Mouse (Mus musculus) E14TG2a.4 (cell line): ENCODE measurements at regions not wholly inside any gene's neighbourhood (a gene's known extent, or its start where the extent isn't known, plus 50 kb on each side); places are given as distances from the start of the nearest gene placed in this dataset.

ENCODE experiments used
- H3K27me3 ChIP-seq: 2 replicates; pipeline ENCODE4 v1.6.1; 2014; ENCODE audit warnings: low read length, control low read depth; ENCODE audit not compliant: insufficient read depth
- H3K36me3 ChIP-seq: 2 replicates; pipeline ENCODE4 v1.6.1; 2014; ENCODE audit warnings: low read length, control low read depth; ENCODE audit not compliant: insufficient read depth
- H3K4me1 ChIP-seq: replicated peaks from 2 replicates; pipeline ENCODE4 v1.6.1; 2014; ENCODE audit warnings: low read depth, low read length, control low read depth
- H3K4me3 ChIP-seq: replicated peaks from 2 replicates; pipeline ENCODE4 v1.5.1; 2014; ENCODE audit warnings: mild to moderate bottlenecking, low read length
- H3K9me3 ChIP-seq: 2 replicates; pipeline ENCODE4 v1.6.1; 2014; ENCODE audit warnings: low read length, control low read depth
- CTCF ChIP-seq: conservative IDR thresholded peaks from 2 replicates; pipeline ENCODE4 v1.5.1; 2014; ENCODE audit warnings: low read length
- NANOG ChIP-seq: IDR thresholded peaks from 2 replicates; pipeline ENCODE4 v1.6.1; 2014; ENCODE audit warnings: borderline replicate concordance, low read length, mixed read lengths
- POU5F1 ChIP-seq: IDR thresholded peaks from 2 replicates; pipeline ENCODE4 v1.6.1; 2014; ENCODE audit warnings: low read length, borderline replicate concordance

- H3K4me1 ChIP-seq = no peaks in the 10 kb centered on the region
- peaks cover 13% of the 10 kb centered on the region for H3K9me3 ChIP-seq
- TF ChIP-seq CTCF (no peak), NANOG (no peak), POU5F1 (no peak)
- H3K27me3 ChIP-seq = no peaks in the 10 kb centered on the region
- H3K4me3 ChIP-seq = no peak overlapping the region
- H3K36me3 ChIP-seq = no peaks in the 10 kb centered on the region
These were observed 732.3 kb upstream of the Chrm3 start for GRCm38 (mm10) chr13:11092911-11093310.
